ENCODE assay signal across 11 mouse cellular contexts in the genomic region with DNA sequence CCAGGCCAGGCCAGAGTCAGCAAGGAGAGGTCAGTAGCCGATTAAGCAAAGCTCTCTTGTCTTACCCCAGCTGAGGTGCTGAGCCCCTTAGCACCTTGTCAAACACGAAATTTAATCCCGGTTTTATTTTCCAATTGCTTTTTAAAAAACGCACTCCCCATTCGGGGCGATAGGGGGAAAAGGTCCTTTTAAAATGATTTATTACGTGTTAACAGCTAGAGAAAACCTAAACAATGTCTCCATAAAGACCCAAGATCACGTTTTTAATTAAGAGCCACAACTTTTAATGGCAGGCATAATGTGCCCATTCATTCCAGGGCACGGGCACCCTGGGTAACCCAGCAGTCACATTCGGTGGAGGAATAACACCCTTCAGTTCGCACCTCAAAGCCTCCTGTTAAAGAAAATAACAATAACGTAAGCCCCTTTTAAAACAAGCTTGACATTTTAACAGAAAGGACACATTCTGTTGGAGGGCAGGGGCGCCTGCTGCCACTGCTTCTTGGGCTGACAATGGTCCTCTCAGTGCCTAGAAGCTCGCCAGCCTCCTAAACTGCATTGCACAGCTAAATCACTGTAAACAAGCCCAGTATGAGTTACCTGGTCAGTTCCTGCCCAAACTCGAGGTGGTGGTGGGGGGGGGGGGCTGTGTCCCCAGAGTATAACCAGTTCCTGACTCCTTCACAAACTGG.
"Had no signal": no experiment of that assay in that cellular context is flagged by ENCODE, and none has a peak within 500 bp of the region (broad histone marks: within the 10 kb centered on the region; RNA-seq: fewer than 3 reads in every experiment).

No protein-coding gene starts in this region.

- H3K9me3 ChIP-seq: liver, embryonic 13.5 days; neural tube, embryonic 13.5 days; stomach, embryonic 15.5 days had no signal

- H3K4me1 ChIP-seq: stomach, embryonic 15.5 days had no signal

- DNase-seq: kidney, adult 11 months; kidney, postnatal 10 days; liver; liver, embryonic 13.5 days; liver, postnatal 0 days; retina, postnatal 1 day; thymus, adult 2 months; thymus, postnatal 25 days had no signal

- H3K36me3 ChIP-seq: liver, embryonic 13.5 days; neural tube, embryonic 13.5 days; stomach, embryonic 15.5 days had no signal

- H3K4me3 ChIP-seq: layer of hippocampus, adult 2 months; liver, embryonic 13.5 days; neural tube, embryonic 13.5 days; stomach, embryonic 15.5 days had no signal

- H3K27me3 ChIP-seq: neural tube, embryonic 13.5 days; stomach, embryonic 15.5 days had no signal

- H3K27ac ChIP-seq: layer of hippocampus, adult 2 months; liver, embryonic 13.5 days; neural tube, embryonic 13.5 days; stomach, embryonic 15.5 days had no signal
